Mouse (Mus musculus) cortical plate, adult 2 months (tissue): ENCODE results near the gene Apof.

Experiments
- CTCF ChIP-seq: fragments of 200-500 bp; IDR thresholded peaks from 2 replicates; pipeline ENCODE4 v1.5.1; 2011; ENCODE audit warnings: mild to moderate bottlenecking, control low read depth, low read length; ENCODE audit not compliant: insufficient read depth; ENCODE audit errors: extremely low read depth
- POLR2A ChIP-seq: fragments of 200-500 bp; IDR thresholded peaks from 2 replicates; pipeline ENCODE4 v1.6.1; 2011; ENCODE audit warnings: mild to moderate bottlenecking, low read length, control low read depth; ENCODE audit not compliant: insufficient read depth; ENCODE audit errors: extremely low read depth

- no peak for TF ChIP-seq CTCF
- no peak for TF ChIP-seq POLR2A
These were observed 37.3 kb upstream of the Apof start for GRCm38 (mm10) chr10:128231146-128231545.
